Mouse (Mus musculus) forebrain, embryonic 16.5 days (tissue): Measurements from ENCODE around the gene Hsd17b1. TPM values are rescaled to one million over a fixed set of nuclear protein-coding genes. Genes with fewer than 3 reads are reported as not detected.

ENCODE experiments used
- ATAC-seq: fragments of 200-750 bp; cut with Nextera tagmentation; 2 replicates; pipeline ENCODE4 v1.8.0; 2017; ENCODE audit warnings: mild to moderate bottlenecking, moderate library complexity
- H3K27ac ChIP-seq: fragments of 300-500 bp; sonication (generic); 2 replicates; pipeline ENCODE4 v1.5.1; 2014; ENCODE audit warnings: low read length, control low read depth
- H3K27me3 ChIP-seq: fragments of 300-500 bp; sonication (generic); replicated peaks from 2 replicates; pipeline ENCODE4 v1.6.1; 2014; ENCODE audit warnings: low read length; ENCODE audit not compliant: control insufficient read depth, insufficient read depth
- H3K36me3 ChIP-seq: fragments of 300-500 bp; sonication (generic); 2 replicates; pipeline ENCODE4 v1.6.1; 2014; ENCODE audit not compliant: control insufficient read depth, insufficient read depth
- H3K4me1 ChIP-seq: fragments of 300-500 bp; sonication (generic); replicated peaks from 2 replicates; pipeline ENCODE4 v1.6.1; 2014; ENCODE audit warnings: low read length; ENCODE audit not compliant: control insufficient read depth, insufficient read depth
- H3K4me2 ChIP-seq: fragments of 300-500 bp; sonication (generic); 2 replicates; pipeline ENCODE4 v1.6.1; 2014; ENCODE audit warnings: mild to moderate bottlenecking, low read length, control low read depth
- H3K4me3 ChIP-seq: fragments of 300-500 bp; sonication (generic); replicated peaks from 2 replicates; pipeline ENCODE4 v1.5.1; 2014; ENCODE audit warnings: mild to moderate bottlenecking, low read length, control low read depth
- H3K9ac ChIP-seq: fragments of 300-500 bp; sonication (generic); replicated peaks from 2 replicates; pipeline ENCODE4 v1.6.1; 2014; ENCODE audit warnings: low read depth, low read length, control low read depth
- H3K9me3 ChIP-seq: fragments of 300-500 bp; sonication (generic); 2 replicates; pipeline ENCODE4 v1.6.1; 2016; ENCODE audit warnings: low read length; ENCODE audit not compliant: control insufficient read depth
- whole genome bisulfite sequencing: fragments of 180-500 bp; shearing (Covaris S2); extraction: QIAGEN DNeasy Blood & Tissue Kit; methylation state at CpG from one replicate; pipeline ENCODE4 v1.1.7; 2014; 5-methylcytosine and 5-hydroxymethylcytosine counted together
- polyA plus RNA-seq: library from polyadenylated mRNA; unstranded; fragments of >200 nt; fragmentation: Nextera tagmentation; extraction: Ambion mirVana; gene quantifications from 2 replicates; pipeline ENCODE4 v1.2.1, GENCODE M21; 2015

Gene Hsd17b1
- polyA plus RNA-seq, 1 experiment from 2014 or later, result 0.25 TPM

DNA sequence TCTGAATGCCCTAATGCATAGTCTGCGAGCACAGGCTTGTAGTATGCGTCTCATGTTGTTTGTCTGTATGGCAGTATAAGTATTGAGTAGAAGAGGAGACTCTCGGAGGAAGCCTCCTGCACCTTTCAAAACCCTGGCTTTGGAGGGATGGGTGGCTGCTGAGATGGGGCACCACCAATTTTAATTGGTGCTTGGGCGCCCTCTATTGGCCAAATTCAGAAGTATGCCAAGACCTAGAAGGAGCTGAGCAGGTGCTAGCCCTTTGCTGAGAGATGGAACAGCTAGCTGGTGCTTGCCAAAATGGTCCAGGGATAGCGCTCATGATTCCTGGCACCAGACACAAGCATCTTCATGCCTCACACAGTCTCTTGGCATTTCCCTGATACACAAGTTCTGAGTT lies 20.4 kb upstream of the Hsd17b1 start:
- peak; percentile 31; the same call in 1 of the 2 replicates for ATAC-seq
- Histone ChIP-seq H3K4me1 (no peaks in the 10 kb centered on the region), H3K9ac (no peak overlapping the region), H3K4me2 (no peak overlapping the region), H3K9me3 (no peaks in the 10 kb centered on the region), H3K27ac (no peak overlapping the region), H3K36me3 (peaks cover 24% of the 10 kb centered on the region), H3K27me3 (no peaks in the 10 kb centered on the region), H3K4me3 (no peak overlapping the region)
- 31% methylated on average over 5 of the region's 5 CpGs for WGBS

DNA sequence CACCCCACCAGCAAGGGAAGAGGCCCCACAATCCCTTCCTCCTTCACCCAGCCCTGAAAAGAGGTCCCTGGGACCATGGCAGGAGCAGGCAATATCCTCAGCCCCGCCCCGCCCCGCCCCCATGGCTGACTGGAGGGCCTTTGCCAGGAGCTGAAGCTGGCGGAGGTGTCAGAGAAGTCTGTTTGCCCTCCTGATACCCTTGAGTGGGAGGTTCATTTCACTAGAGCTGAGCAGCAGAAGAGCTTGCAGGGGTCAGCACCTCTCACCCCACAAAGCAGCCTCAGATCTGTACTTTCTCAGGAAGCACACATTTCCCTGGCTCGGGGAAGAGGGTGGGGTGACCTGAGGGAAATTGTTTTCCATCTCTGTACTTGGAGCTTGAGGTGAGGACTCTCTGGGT lies 19.5 kb upstream of the Hsd17b1 start:
- Histone ChIP-seq H3K27me3 (no peaks in the 10 kb centered on the region), H3K4me2 (no peak overlapping the region), H3K9ac (no peak overlapping the region), H3K9me3 (no peaks in the 10 kb centered on the region), H3K4me1 (peaks cover 3% of the 10 kb centered on the region; the same call in 1 of the 2 replicates), H3K4me3 (no peak overlapping the region), H3K36me3 (peaks cover 20% of the 10 kb centered on the region), H3K27ac (no peak overlapping the region)
- 83% methylated on average over 5 of the region's 5 CpGs for WGBS
- no peak for ATAC-seq

DNA sequence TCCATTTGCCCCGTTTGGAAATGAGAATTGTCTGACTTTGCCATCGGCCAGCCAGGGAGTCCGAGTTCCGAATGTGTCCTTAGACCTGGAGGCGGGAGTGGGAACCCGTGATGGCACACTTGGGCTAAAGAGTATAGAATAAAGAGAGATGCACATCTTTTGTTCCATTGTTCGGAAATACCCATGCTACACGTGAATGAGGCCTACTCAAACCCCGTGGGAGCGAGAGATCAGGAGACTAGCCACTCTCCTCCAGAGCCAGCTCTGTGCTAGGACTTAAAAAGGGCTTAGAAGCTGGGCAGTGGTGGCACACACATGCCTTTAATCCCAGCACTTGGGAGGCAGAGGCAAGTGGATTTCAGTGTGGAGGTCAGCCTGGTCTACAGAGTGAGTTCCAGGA lies 18.7 kb upstream of the Hsd17b1 start:
- peaks cover 17% of the 10 kb centered on the region for H3K36me3 ChIP-seq
- no peak overlapping the region for H3K4me2 ChIP-seq
- H3K4me3 ChIP-seq, result no peak overlapping the region
- H3K27me3 ChIP-seq, result no peaks in the 10 kb centered on the region
- peaks cover 3% of the 10 kb centered on the region; the same call in 1 of the 2 replicates for H3K4me1 ChIP-seq
- no peak for ATAC-seq
- WGBS, result 77% methylated on average over 10 of the region's 10 CpGs
- no peak overlapping the region; the same call in none of the 2 replicates for H3K27ac ChIP-seq
- no peaks in the 10 kb centered on the region for H3K9me3 ChIP-seq
- H3K9ac ChIP-seq, result no peak overlapping the region

DNA sequence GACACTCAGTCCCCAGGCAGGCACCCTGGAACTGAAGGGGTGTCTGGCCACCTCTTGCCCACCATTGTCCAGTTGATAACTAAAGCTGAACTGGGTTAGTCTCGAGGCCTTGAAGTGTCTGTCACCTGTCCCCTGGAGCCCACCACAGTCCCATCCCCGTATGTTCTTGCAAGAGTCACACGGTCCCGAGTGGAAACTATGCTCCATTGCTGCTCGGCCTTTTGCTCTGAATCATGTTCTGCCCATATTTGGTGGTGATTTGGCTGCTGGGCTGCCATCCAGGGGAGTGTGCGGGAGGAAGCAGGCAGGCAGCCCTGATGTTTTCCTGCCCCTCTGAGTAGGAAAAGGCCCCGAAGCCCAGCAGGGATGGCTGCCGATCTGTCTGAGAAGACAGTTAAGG lies 18.1 kb upstream of the Hsd17b1 start:
- no peak overlapping the region for H3K4me3 ChIP-seq
- 78% methylated on average over 8 of the region's 8 CpGs for WGBS
- no peaks in the 10 kb centered on the region for H3K9me3 ChIP-seq
- H3K27me3 ChIP-seq, result no peaks in the 10 kb centered on the region
- H3K4me1 ChIP-seq, result peaks cover 3% of the 10 kb centered on the region; the same call in 1 of the 2 replicates
- no peak overlapping the region for H3K4me2 ChIP-seq
- peak overlapping the region; percentile 24; the same call in 1 of the 2 replicates for H3K27ac ChIP-seq
- no peak overlapping the region for H3K9ac ChIP-seq
- no peak for ATAC-seq
- H3K36me3 ChIP-seq, result peaks cover 13% of the 10 kb centered on the region

DNA sequence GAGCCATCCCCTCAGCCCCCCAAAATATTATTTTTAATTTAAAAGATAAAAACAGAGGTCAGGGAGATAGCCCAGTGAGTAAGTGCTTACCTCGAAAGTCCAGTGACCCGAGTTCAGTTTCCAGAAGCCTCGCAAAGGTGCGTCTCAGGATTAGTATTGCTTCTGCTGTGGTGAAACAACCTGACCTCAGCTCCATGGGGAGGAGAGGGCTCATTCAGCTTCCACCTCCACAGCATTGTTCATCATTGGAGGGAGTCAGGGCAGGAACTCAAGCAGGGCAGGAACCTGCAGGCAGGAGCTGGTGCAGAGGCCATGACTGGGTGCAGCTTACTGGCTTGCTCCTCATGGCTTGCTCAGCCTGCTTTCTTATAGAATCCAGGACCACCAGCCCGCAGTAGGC lies 17.2 kb upstream of the Hsd17b1 start:
- Histone ChIP-seq H3K36me3 (peaks cover 10% of the 10 kb centered on the region), H3K4me2 (no peak overlapping the region), H3K27ac (no peak overlapping the region), H3K4me3 (no peak overlapping the region), H3K9ac (no peak overlapping the region), H3K9me3 (no peaks in the 10 kb centered on the region), H3K4me1 (peaks cover 3% of the 10 kb centered on the region; the same call in 1 of the 2 replicates), H3K27me3 (no peaks in the 10 kb centered on the region)
- 86% methylated on average over 5 of the region's 5 CpGs for whole genome bisulfite sequencing
- no peak for ATAC-seq

DNA sequence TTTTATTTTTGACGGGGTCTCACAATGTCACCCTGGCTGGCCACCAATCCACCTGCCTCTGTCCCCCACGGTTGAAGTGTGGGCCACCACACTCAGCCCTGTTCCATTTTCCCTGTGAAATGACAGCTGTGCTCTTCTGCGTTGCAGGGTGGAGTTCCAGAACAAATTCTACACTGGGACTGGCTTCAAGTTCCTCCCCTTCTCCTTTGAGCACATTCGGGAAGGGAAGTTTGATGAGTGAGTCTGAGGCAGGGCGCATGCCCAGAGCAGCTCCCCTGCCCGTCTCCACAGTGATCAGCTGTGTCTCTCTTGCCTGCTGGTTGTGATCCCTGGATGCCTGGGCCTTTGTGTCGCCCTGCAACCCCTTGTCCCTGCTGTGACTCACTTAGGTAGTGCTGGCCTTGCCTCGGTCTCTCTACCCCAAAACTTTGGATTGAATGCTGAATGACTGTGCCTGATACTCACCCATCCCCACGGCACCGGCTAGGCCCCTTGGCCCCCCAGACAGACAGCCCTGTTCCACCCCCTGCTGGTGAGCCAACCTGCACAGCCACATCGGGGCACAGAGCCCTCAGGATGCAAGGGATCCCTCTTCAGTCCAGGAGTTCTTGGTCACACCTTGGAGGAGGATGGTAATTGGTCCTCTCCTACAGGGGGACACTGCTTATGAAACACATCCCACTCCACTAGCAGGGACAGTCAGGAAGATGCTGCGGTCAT lies 15.9 kb upstream of the Hsd17b1 start:
- Histone ChIP-seq H3K4me1 (peaks cover 11% of the 10 kb centered on the region), H3K9ac (no peak overlapping the region), H3K27ac (no peak overlapping the region), H3K4me2 (no peak overlapping the region), H3K27me3 (no peaks in the 10 kb centered on the region), H3K9me3 (no peaks in the 10 kb centered on the region), H3K4me3 (no peak overlapping the region), H3K36me3 (peaks cover 10% of the 10 kb centered on the region)
- 77% methylated on average over 12 of the region's 12 CpGs for WGBS
- ATAC-seq, result no peak

DNA sequence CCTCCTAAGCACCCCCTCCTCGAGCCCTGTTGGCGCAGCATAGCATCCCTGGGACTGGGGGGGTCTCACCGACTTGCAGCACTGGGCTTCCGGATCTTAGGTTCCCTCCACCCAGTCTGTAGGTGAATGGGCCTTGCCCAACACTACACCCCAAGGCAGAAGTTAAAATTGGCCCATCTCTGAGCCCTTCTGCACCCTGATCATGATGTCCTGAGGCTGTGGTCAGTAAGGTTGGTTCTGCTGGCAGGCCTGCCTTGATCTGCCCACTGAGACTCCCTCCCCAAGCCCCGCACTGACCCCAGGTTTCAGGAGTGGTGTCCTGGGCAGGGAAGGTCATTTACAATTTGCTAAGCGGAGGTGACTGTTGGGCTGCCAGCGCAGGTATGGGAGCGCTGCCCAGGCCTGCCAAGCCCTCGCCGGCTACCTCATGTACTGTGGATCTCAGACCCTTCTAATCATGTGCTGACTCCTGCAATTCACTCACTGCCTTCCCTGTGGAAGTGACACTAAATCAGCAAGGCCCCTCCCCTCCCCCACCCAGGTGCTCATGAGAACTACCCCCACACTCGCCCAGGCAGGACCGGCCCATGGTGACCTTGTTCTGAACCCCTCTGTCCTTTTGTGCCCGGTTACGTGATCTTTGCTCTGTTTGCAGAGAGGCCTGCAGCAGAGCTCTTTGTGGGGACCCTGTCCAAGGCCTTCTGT lies 15.1 kb upstream of the Hsd17b1 start:
- Histone ChIP-seq H3K4me1 (peaks cover 11% of the 10 kb centered on the region), H3K4me2 (no peak overlapping the region), H3K9me3 (no peaks in the 10 kb centered on the region), H3K27ac (no peak overlapping the region), H3K9ac (no peak overlapping the region), H3K27me3 (no peaks in the 10 kb centered on the region), H3K4me3 (no peak overlapping the region), H3K36me3 (peaks cover 10% of the 10 kb centered on the region)
- WGBS, result 82% methylated on average over 14 of the region's 14 CpGs
- no peak for ATAC-seq

DNA sequence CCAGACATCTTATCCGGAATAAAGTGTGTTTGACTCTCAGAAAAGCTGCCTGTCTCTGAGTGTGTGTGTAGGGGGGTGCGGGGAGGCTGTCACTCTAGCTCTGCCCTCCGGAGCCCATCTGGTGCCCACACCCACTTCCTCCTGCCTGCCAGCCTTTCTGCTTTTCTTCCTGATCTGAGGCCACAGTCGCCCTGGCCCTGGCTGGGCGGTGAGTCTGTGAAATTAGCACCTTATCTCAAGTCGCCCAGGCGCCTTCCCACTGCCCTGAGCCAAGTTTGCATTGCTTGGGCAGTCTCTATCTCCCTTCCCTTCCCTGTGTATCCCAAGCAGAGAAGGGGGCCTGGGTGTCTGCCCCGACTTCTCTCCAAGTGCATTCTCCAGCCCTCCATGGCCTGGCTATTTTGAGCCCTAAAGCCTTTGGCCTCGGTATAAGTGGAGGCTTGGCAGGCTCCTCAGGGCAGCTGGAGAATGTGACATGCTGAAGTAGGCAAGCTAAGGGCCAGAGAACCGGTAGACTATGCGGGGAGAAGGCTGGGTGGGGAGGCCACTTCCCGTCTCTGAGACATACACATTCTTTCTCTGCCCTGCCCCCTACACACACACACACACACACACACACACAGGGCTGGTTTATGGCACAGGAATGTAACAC lies 14.4 kb upstream of the Hsd17b1 start:
- H3K36me3 ChIP-seq, result peaks cover 7% of the 10 kb centered on the region

DNA sequence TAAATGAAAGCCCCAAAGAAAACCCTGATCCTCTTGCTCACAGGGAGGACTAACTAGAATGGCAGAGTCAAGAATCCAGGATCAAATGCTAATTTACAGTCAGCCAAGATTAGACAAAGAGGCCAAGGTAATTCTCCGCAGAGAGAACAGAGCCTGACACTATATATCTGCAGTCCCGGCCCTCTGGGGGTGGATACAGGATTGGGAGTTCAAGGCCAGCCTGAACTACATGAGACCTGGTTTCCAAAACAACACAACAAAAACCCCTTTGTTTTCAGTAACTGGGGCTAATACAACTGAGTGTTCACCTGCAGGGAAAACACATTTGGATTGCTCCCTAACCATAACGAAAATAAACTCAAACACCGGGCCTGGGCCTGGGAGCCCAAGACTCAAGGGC lies 13.7 kb upstream of the Hsd17b1 start:
- Histone ChIP-seq H3K27ac (no peak overlapping the region), H3K4me1 (peaks cover 15% of the 10 kb centered on the region), H3K4me2 (no peak overlapping the region), H3K27me3 (no peaks in the 10 kb centered on the region), H3K9me3 (no peaks in the 10 kb centered on the region), H3K9ac (no peak overlapping the region), H3K4me3 (no peak overlapping the region), H3K36me3 (peaks cover 6% of the 10 kb centered on the region; the same call in 1 of the 2 replicates)
- WGBS, result 81% methylated on average over 4 of the region's 4 CpGs
- ATAC-seq, result no peak

More for the DNA sequence above, 14.4 kb upstream of the Hsd17b1 start:
- WGBS, result 57% methylated on average over 12 of the region's 12 CpGs
- no peak overlapping the region for H3K4me2 ChIP-seq
- no peaks in the 10 kb centered on the region for H3K9me3 ChIP-seq
- no peak overlapping the region for H3K4me3 ChIP-seq
- peaks cover 11% of the 10 kb centered on the region for H3K4me1 ChIP-seq
- ATAC-seq, result peak; percentile 42; the same call in 1 of the 2 replicates
- no peaks in the 10 kb centered on the region for H3K27me3 ChIP-seq
- peak overlapping the region; percentile 53 for H3K27ac ChIP-seq
- H3K9ac ChIP-seq, result no peak overlapping the region
